Mouse (Mus musculus): ENCODE measurements around the gene Nt5c2.

GRCm38 (mm10) chr19:46976743-46977142 lies 38.2 kb downstream of the Nt5c2 start:
- TF ChIP-seq GATA1 (IDR thresholded peaks at IDR 0.05; ENCODE audit: borderline replicate concordance, low read length) (no peak), CTCF (IDR thresholded peaks at IDR 0.05; ENCODE audit: low read depth, low read length) (no peak), TAL1 (conservative IDR thresholded peaks at IDR 0.05; ENCODE audit: low read depth, low read length) (no peak), POLR2AphosphoS5 (IDR thresholded peaks at IDR 0.05; ENCODE audit: insufficient replicate concordance, low read depth, low read length) (no peak), GATA2 (IDR thresholded peaks at IDR 0.05; ENCODE audit: borderline replicate concordance, low read depth, low read length) (no peak)
